Mouse (Mus musculus): Measurements from ENCODE around the gene Efhb.

- TF ChIP-seq CTCF (IDR thresholded peaks at IDR 0.05; ENCODE audit: low read depth): no peak
- TF ChIP-seq EP300 (IDR thresholded peaks at IDR 0.05; ENCODE audit: low read depth): no peak
Measured at GRCm38 (mm10) chr17:53463496-53463840, 347 bp upstream of the Efhb start.
